Mouse (Mus musculus): Measurements from ENCODE around the gene Tub. TPM values are rescaled to one million over a fixed set of nuclear protein-coding genes. Genes with fewer than 3 reads are reported as not detected.
A peak's percentile ranks its signal among the peaks of the same experiment; 100 is the strongest.

Gene Tub
- polyA plus RNA-seq, 1 experiment from 2014 or later = 38.4 TPM

DNA sequence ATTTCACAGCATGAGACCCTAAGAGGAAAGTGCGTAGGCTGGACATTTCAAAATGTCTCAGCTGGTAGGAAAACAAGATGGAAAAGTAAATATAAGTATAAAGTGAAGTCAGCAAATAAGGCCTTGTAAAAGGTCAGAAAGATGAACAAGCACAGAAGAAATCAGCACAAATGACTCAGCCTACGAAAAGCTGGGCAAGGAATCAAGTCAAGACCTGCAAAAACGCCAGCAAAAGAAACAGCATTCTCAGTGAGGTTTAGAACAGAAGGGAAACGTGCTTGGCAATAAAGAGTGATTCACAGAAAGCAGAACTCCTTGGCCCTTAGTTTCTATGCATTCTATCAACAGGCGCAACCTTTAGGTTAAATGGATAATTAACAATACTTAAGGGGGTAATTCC lies 122.2 kb downstream of the Tub start:
- no peaks in the 10 kb centered on the region for H3K9me3 ChIP-seq (ENCODE audit: control insufficient read depth, low read length)
- no peak overlapping the region for H3K4me3 ChIP-seq (ENCODE audit: low read depth, low read length)
- no peak overlapping the region for H3K9ac ChIP-seq (replicated peaks; ENCODE audit: low read depth, low read length)
- no peak overlapping the region for H3K27ac ChIP-seq (ENCODE audit: low read depth, low read length)
- no peak for ATAC-seq (ENCODE audit: low read depth)
- no peaks in the 10 kb centered on the region for H3K27me3 ChIP-seq (ENCODE audit: control insufficient read depth, insufficient read depth, low read length)
- H3K4me2 ChIP-seq (ENCODE audit: low read depth, low read length) = no peak overlapping the region
- no peaks in the 10 kb centered on the region for H3K36me3 ChIP-seq (ENCODE audit: control insufficient read depth, insufficient read depth, low read length)
- H3K4me1 ChIP-seq (ENCODE audit: control insufficient read depth, insufficient read depth, low read length) = no peaks in the 10 kb centered on the region
- 66% methylated on average over 5 of the region's 5 CpGs for WGBS

DNA sequence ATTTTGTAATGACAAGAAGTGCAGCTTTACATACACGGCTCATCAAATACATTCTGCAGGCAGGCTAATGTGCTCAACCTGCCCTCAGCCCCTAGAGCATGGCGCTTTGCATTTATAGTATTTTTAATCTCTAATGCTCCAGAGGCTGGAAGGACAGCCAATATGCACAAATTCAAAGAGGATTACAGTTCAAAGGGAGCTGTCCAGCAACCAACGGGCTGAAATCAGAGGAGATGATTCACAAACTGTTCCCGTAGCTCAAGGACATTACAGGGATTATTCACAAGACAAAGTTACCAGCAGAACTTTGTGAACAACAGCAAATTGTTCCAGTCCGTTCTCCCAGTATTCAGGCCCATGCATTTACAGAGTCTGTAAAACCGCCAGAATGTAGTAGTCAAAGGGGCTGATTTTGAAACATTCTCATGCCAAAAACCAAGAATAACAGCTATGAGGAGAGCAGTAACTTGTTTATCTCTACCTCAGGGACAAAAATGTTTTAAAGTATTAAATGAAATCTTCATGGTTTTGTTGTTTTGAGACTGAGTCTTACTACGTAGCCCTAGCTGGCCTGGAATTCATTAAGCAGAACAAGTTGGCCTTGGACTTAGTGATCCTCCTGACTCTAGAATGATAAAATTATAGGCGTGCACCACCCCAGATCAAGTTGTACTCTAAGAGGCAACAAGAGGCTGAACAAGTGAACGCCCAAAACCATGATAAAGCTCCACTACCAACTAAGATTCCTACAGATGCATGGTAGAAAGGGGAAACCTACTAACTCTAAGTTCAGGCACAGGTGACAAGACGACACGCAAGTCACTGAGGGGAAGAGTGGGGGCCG lies 132.4 kb downstream of the Tub start:
- Histone ChIP-seq H3K4me1 (ENCODE audit: control insufficient read depth, insufficient read depth, low read length) (peaks cover 9% of the 10 kb centered on the region; the same call in 1 of the 2 replicates), H3K9me3 (ENCODE audit: control insufficient read depth, low read length) (no peaks in the 10 kb centered on the region), H3K27ac (ENCODE audit: low read depth, low read length) (no peak overlapping the region), H3K4me2 (ENCODE audit: low read depth, low read length) (peak overlapping the region; percentile 56), H3K36me3 (ENCODE audit: control insufficient read depth, insufficient read depth, low read length) (no peaks in the 10 kb centered on the region), H3K9ac (replicated peaks; ENCODE audit: low read depth, low read length) (peak overlapping the region; percentile 82), H3K27me3 (ENCODE audit: control insufficient read depth, insufficient read depth, low read length) (no peaks in the 10 kb centered on the region), H3K4me3 (ENCODE audit: low read depth, low read length) (peak overlapping the region; percentile 86)
- ATAC-seq (ENCODE audit: low read depth) = no peak
- WGBS = 21% methylated on average over 12 of the region's 12 CpGs

DNA sequence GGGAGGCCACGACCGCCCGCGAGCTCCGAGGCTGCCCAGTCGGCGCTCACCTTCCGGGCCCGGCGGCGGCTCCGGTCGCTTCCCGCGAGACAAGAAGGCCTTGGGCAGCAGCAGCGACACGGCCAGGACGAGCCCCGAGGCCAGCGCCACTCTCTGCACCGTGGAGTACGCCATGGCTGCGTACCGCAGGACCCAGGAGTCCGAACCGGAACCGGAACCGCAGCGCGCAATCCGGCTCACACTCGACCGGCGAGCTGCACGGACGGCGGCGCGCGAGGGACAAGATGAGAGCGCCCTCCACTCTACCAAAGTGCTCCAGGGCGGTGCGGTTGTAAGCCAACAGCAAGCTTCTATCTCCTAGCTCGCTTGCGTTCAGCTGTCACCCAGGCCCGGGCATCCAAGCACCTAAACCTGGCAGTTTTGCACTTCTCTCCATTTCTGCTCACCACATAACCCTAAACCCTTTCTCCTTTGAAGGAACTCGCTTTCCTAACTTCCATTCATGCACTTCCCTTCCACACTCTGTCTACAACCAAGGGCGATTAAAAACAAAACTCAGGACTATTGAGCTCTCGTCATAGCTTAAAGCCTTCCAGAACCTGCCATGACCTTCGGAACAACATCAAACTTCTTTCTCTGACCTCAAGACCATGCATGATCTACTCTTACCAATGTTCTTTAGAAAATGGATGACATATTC lies 133.1 kb downstream of the Tub start, which contains the start of gene Ric3:
TSS of gene Ric3 (minus strand) at position 219 of the 700 bp plus-strand sequence.
- Histone ChIP-seq H3K9ac (replicated peaks; ENCODE audit: low read depth, low read length) (peak within 1 kb of the TSS; percentile 82), H3K4me1 (ENCODE audit: control insufficient read depth, insufficient read depth, low read length) (peaks cover 9% of the 10 kb centered on the region; the same call in 1 of the 2 replicates), H3K36me3 (ENCODE audit: control insufficient read depth, insufficient read depth, low read length) (no peaks in the 10 kb centered on the region), H3K4me2 (ENCODE audit: low read depth, low read length) (peak within 1 kb of the TSS; percentile 56), H3K9me3 (ENCODE audit: control insufficient read depth, low read length) (no peaks in the 10 kb centered on the region), H3K27ac (ENCODE audit: low read depth, low read length) (no peak within 1 kb of the TSS), H3K4me3 (ENCODE audit: low read depth, low read length) (peak within 1 kb of the TSS; percentile 86), H3K27me3 (ENCODE audit: control insufficient read depth, insufficient read depth, low read length) (no peaks in the 10 kb centered on the region)
- ATAC-seq (ENCODE audit: low read depth) = peak; percentile 97
- WGBS = 4% methylated on average over 50 of the region's 50 CpGs

GRCm38 (mm10) chr7:109083813-109084184 lies 133.7 kb downstream of the Tub start:
- 88% methylated on average over 4 of the region's 4 CpGs for WGBS
- no peak overlapping the region for H3K4me3 ChIP-seq (ENCODE audit: low read depth, low read length)

More at GRCm38 (mm10) chr7:109083813-109084184, 133.7 kb downstream of the Tub start:
- Histone ChIP-seq H3K9ac (replicated peaks; ENCODE audit: low read depth, low read length) (no peak overlapping the region), H3K36me3 (ENCODE audit: control insufficient read depth, insufficient read depth, low read length) (no peaks in the 10 kb centered on the region), H3K4me1 (ENCODE audit: control insufficient read depth, insufficient read depth, low read length) (peaks cover 9% of the 10 kb centered on the region; the same call in 1 of the 2 replicates), H3K27me3 (ENCODE audit: control insufficient read depth, insufficient read depth, low read length) (no peaks in the 10 kb centered on the region), H3K4me2 (ENCODE audit: low read depth, low read length) (peak overlapping the region; percentile 56; the same call in 1 of the 2 replicates), H3K27ac (ENCODE audit: low read depth, low read length) (no peak overlapping the region), H3K9me3 (ENCODE audit: control insufficient read depth, low read length) (no peaks in the 10 kb centered on the region)
- no peak for ATAC-seq (ENCODE audit: low read depth)

Other genes with a start within 250 kb of the Tub start
- gene Olfr512, start 237.0 kb upstream of the Tub start, polyA plus RNA-seq (2014; fragmentation: Nextera tagmentation; extraction: Ambion mirVana) = not detected in 2 replicates
- gene Olfr513, start 199.4 kb upstream of the Tub start, polyA plus RNA-seq (2014; fragmentation: Nextera tagmentation; extraction: Ambion mirVana) = not detected in 2 replicates
- not detected in 2 replicates for gene Olfr514, start 124.3 kb upstream of the Tub start, polyA plus RNA-seq (2014; fragmentation: Nextera tagmentation; extraction: Ambion mirVana)
- not detected in 2 replicates for gene Olfr516, start 99.8 kb upstream of the Tub start, polyA plus RNA-seq (2014; fragmentation: Nextera tagmentation; extraction: Ambion mirVana)
- not detected in 2 replicates for gene Olfr517, start 78.0 kb upstream of the Tub start, polyA plus RNA-seq (2014; fragmentation: Nextera tagmentation; extraction: Ambion mirVana)
- gene Olfr518, start 65.3 kb upstream of the Tub start, polyA plus RNA-seq (2014; fragmentation: Nextera tagmentation; extraction: Ambion mirVana) = not detected in 2 replicates
- not detected in 2 replicates for gene Olfr519, start 55.9 kb upstream of the Tub start, polyA plus RNA-seq (2014; fragmentation: Nextera tagmentation; extraction: Ambion mirVana)
- gene Nlrp10, start 20.2 kb upstream of the Tub start, polyA plus RNA-seq (2014; fragmentation: Nextera tagmentation; extraction: Ambion mirVana) = 0.05 TPM in 1 of 2 replicates, not detected in the other
- 81.2 and 84.4 TPM in 2 replicates for gene Eif3f, start 15.9 kb upstream of the Tub start, polyA plus RNA-seq (2014; fragmentation: Nextera tagmentation; extraction: Ambion mirVana)
- 34.6 and 35.2 TPM in 2 replicates for gene Ric3, start 133.0 kb downstream of the Tub start, polyA plus RNA-seq (2014; fragmentation: Nextera tagmentation; extraction: Ambion mirVana)
- 26.2 and 33.9 TPM in 2 replicates for gene Lmo1, start 224.9 kb downstream of the Tub start, polyA plus RNA-seq (2014; fragmentation: Nextera tagmentation; extraction: Ambion mirVana)